Mouse (Mus musculus) liver, embryonic 18 days (tissue): ENCODE results near the gene Iscu. TPM values are rescaled to one million over a fixed set of nuclear protein-coding genes. Genes with fewer than 3 reads are reported as not detected.

ENCODE experiments used
- polyA plus RNA-seq: library from polyadenylated mRNA; depleted of rRNA; stranded (reverse); fragments of >200 nt; gene quantifications from 2 replicates; pipeline ENCODE4 v1.2.3, GENCODE M21; 2012; rRNA removed

The Iscu gene
- 66.4 and 73.3 TPM in 2 replicates for polyA plus RNA-seq

GRCm38 (mm10) chr5:113772450-113772895 lies at the start of gene Iscu, which contains the start of gene Sart3:
TSS of gene Iscu (plus strand) at chr5:113772748.
TSS of gene Sart3 (minus strand) at chr5:113772510.

GRCm38 (mm10) chr5:113724446-113724845 lies 48.1 kb upstream of the Iscu start, which contains the start of gene 1700069L16Rik:
TSS of gene 1700069L16Rik (minus strand) at chr5:113724772.

GRCm38 (mm10) chr5:113735345-113736112 lies 37.0 kb upstream of the Iscu start, which contains the start of gene Ficd:
TSS of gene Ficd (plus strand) at chr5:113735803.

GRCm38 (mm10) chr5:113800280-113800679 lies 27.7 kb downstream of the Iscu start, which contains the start of gene Tmem119:
TSS of gene Tmem119 (minus strand) at chr5:113800516.

Other genes with a start within 250 kb of the Iscu start
- 2.0 and 2.5 TPM in 2 replicates for gene Cmklr1, start 122.3 kb upstream of the Iscu start, polyA plus RNA-seq
- gene 1700069L16Rik, start 48.0 kb upstream of the Iscu start, polyA plus RNA-seq = not detected in 2 replicates
- gene Ficd, start 36.9 kb upstream of the Iscu start, polyA plus RNA-seq = 1.7 and 1.9 TPM in 2 replicates
- gene Sart3, start 238 bp upstream of the Iscu start, polyA plus RNA-seq = 9.1 and 11.0 TPM in 2 replicates
- gene Tmem119, start 27.8 kb downstream of the Iscu start, polyA plus RNA-seq = 1.9 and 2.0 TPM in 2 replicates
- gene Selplg, start 59.9 kb downstream of the Iscu start, polyA plus RNA-seq = 19.2 and 20.6 TPM in 2 replicates
- gene Coro1c, start 136.0 kb downstream of the Iscu start, polyA plus RNA-seq = 25.0 and 27.4 TPM in 2 replicates
- gene Ssh1, start 221.1 kb downstream of the Iscu start, polyA plus RNA-seq = 2.8 and 3.1 TPM in 2 replicates
- 0.05 TPM in 1 of 2 replicates, not detected in the other for gene Dao, start 231.0 kb downstream of the Iscu start, polyA plus RNA-seq